Mouse (Mus musculus) limb, embryonic 14.5 days (tissue): ENCODE data around the gene G3bp2. TPM values are rescaled to one million over a fixed set of nuclear protein-coding genes. Genes with fewer than 3 reads are reported as not detected.

ENCODE experiments used
- ATAC-seq: fragments of 200-750 bp; cut with Nextera tagmentation; 2 replicates; pipeline ENCODE4 v1.8.0; 2017; ENCODE audit warnings: low read depth, moderate number of reproducible peaks, moderate TSS enrichment; ENCODE audit not compliant: low FRiP score
- DNase-seq: peaks from one replicate; pipeline ENCODE4 v3.0.0-alpha.2; 2015; ENCODE audit warnings: low spot score
- H3K27ac ChIP-seq: fragments of 300-500 bp; sonication (generic); replicated peaks from 2 replicates; pipeline ENCODE4 v1.5.1; 2014; ENCODE audit warnings: low read depth, mild to moderate bottlenecking, low read length, moderate library complexity, mixed read lengths
- H3K27me3 ChIP-seq: fragments of 300-500 bp; sonication (generic); 2 replicates; pipeline ENCODE4 v1.6.1; 2014; ENCODE audit warnings: low read length, mixed read lengths; ENCODE audit not compliant: control insufficient read depth, insufficient read depth
- H3K36me3 ChIP-seq: fragments of 300-500 bp; sonication (generic); 2 replicates; pipeline ENCODE4 v1.6.1; 2014; ENCODE audit warnings: mild to moderate bottlenecking, low read length, moderate library complexity, mixed read lengths; ENCODE audit not compliant: control insufficient read depth, insufficient read depth
- H3K4me1 ChIP-seq: fragments of 300-500 bp; sonication (generic); 2 replicates; pipeline ENCODE4 v1.6.1; 2014; ENCODE audit warnings: antibody characterized with exemption, low read length, mixed read lengths; ENCODE audit not compliant: control insufficient read depth, insufficient read depth
- H3K4me2 ChIP-seq: fragments of 300-500 bp; sonication (generic); replicated peaks from 2 replicates; pipeline ENCODE4 v1.6.1; 2014; ENCODE audit warnings: low read depth, mild to moderate bottlenecking, low read length, moderate library complexity; ENCODE audit not compliant: severe bottlenecking
- H3K4me3 ChIP-seq: fragments of 300-500 bp; sonication (generic); replicated peaks from 2 replicates; pipeline ENCODE4 v1.5.1; 2014; ENCODE audit warnings: low read length
- H3K9ac ChIP-seq: fragments of 300-500 bp; sonication (generic); 2 replicates; pipeline ENCODE4 v1.6.1; 2014; ENCODE audit warnings: mild to moderate bottlenecking, low read depth, low read length, moderate library complexity; ENCODE audit not compliant: severe bottlenecking
- H3K9me3 ChIP-seq: fragments of 300-500 bp; sonication (generic); 2 replicates; pipeline ENCODE4 v1.6.1; 2016; ENCODE audit warnings: low read length; ENCODE audit not compliant: control insufficient read depth
- POLR2A ChIP-seq: fragments of 200-500 bp; IDR thresholded peaks from 2 replicates; pipeline ENCODE4 v1.8.0; 2012; ENCODE audit warnings: inconsistent platforms, mild to moderate bottlenecking, moderate library complexity, borderline replicate concordance; ENCODE audit not compliant: insufficient read depth, insufficient read length; ENCODE audit errors: extremely low read depth
- WGBS: fragments of 180-500 bp; shearing (Covaris S2); extraction: QIAGEN DNeasy Blood & Tissue Kit; methylation state at CpG from one replicate; pipeline ENCODE4 v1.1.7; 2014; 5-methylcytosine and 5-hydroxymethylcytosine counted together
- polyA plus RNA-seq, 2 experiments: library from polyadenylated mRNA; depleted of rRNA in 1 of 2; stranded (reverse) in 1 of 2; unstranded in 1 of 2; fragments of >200 nt; fragmentation: Nextera tagmentation in 1 of 2; extraction: Ambion mirVana in 1 of 2; gene quantifications; 2 replicates each; pipeline versions ENCODE4 v1.2.1 to v1.2.3; 2012 to 2014

Gene G3bp2
- polyA plus RNA-seq, 2 experiments = 62.3 to 147 TPM

DNA sequence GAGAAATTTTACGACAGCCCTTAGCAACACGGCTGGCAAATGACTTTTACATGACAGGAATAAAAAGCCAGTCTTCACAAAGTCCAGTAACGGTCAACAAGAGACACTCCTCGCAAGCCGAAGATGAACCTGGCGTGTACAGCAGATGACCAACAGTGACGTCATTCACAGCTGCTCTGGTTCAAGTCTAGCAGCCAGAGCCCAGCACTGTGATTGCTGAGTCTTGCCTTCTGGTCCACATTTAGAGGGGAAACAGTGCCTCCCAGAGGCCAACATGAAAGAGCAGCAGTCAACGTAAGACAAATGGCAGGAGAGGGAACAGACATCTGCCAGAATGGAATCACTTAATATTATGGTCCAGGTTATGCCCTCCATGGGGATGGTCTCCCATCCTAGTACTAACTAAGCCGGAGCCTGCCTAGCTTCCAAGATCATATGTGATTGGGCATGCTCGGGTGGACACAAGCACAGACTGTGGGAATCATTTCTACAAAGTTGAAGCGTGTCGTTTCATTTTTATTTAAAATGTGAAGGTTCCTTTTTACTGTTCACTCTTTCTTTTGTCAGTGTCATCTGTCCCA, 34.4 kb upstream of the G3bp2 start:
- DNase-seq = peak; percentile 74
- H3K27ac ChIP-seq = no peak overlapping the region
- H3K27me3 ChIP-seq = no peaks in the 10 kb centered on the region
- no peak for TF ChIP-seq POLR2A
- peak; percentile 73 for ATAC-seq
- H3K36me3 ChIP-seq = no peaks in the 10 kb centered on the region
- no peaks in the 10 kb centered on the region for H3K9me3 ChIP-seq
- H3K4me1 ChIP-seq = no peaks in the 10 kb centered on the region
- H3K4me3 ChIP-seq = no peak overlapping the region
- H3K9ac ChIP-seq = no peak overlapping the region
- no peak overlapping the region for H3K4me2 ChIP-seq
- WGBS = 54% methylated on average over 12 of the region's 12 CpGs

DNA sequence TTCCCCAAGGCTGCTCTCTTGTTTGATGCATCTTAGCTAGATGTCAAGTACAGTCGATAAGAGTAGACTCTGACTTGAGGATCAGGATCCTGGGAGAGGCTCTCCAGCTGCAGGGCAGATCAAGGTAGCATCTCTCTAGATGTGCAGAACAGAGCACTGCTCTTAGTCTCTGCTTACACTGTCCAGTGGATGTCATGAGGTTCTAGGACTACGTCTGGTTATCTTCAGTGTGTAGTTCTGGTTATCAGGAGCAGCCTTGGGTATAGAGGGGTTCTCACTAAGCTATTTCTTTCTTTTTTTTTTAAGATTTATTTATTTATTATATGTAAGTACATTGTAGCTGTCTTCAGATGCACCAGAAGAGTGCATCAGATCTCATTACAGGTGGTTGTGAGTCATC, 31.4 kb upstream of the G3bp2 start:
- 98% methylated on average over 2 of the region's 2 CpGs for WGBS
- H3K4me3 ChIP-seq = no peak overlapping the region
- no peaks in the 10 kb centered on the region for H3K9me3 ChIP-seq
- DNase-seq (no peak), ATAC-seq (no peak)
- H3K4me1 ChIP-seq = peaks cover 6% of the 10 kb centered on the region
- H3K27me3 ChIP-seq = no peaks in the 10 kb centered on the region
- no peak overlapping the region for H3K9ac ChIP-seq
- H3K4me2 ChIP-seq = no peak overlapping the region
- no peak for TF ChIP-seq POLR2A
- H3K36me3 ChIP-seq = no peaks in the 10 kb centered on the region
- H3K27ac ChIP-seq = no peak overlapping the region

DNA sequence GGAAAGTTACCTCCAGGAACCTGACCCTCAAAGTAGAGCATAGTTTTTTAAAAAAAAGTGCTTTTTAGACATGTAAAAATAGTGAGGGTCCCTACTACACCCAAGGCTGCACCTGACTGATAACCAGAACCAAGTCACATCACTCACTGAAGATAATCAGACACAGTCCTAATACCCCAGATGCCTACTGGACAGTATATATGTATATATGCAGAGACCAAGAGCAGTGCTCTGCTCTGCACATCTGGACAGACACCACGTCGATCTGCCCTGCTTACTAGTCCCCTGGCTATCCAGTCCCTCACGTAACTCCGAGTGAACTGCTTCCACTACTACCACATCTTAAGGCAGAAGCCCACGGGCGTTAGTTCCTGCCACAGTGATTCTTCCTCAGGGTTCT, 30.7 kb upstream of the G3bp2 start:
- no peak for ATAC-seq
- Histone ChIP-seq H3K4me3 (no peak overlapping the region), H3K27ac (no peak overlapping the region), H3K36me3 (no peaks in the 10 kb centered on the region), H3K4me1 (peaks cover 6% of the 10 kb centered on the region), H3K9me3 (no peaks in the 10 kb centered on the region), H3K27me3 (no peaks in the 10 kb centered on the region), H3K4me2 (no peak overlapping the region), H3K9ac (no peak overlapping the region)
- WGBS = 78% methylated on average over 6 of the region's 6 CpGs
- DNase-seq = no peak
- TF ChIP-seq POLR2A = no peak

- Histone ChIP-seq H3K27me3 (no peaks in the 10 kb centered on the region), H3K9me3 (no peaks in the 10 kb centered on the region), H3K4me2 (no peak overlapping the region), H3K4me3 (no peak overlapping the region), H3K36me3 (no peaks in the 10 kb centered on the region), H3K27ac (no peak overlapping the region), H3K9ac (no peak overlapping the region), H3K4me1 (peaks cover 6% of the 10 kb centered on the region)
- ATAC-seq = no peak
- TF ChIP-seq POLR2A = no peak
- 88% methylated on average over 7 of the region's 7 CpGs for WGBS
- no peak for DNase-seq
Observed at GRCm38 (mm10) chr5:92113484-92113883, 30.0 kb upstream of the G3bp2 start.

GRCm38 (mm10) chr5:92112585-92112984, 29.1 kb upstream of the G3bp2 start:
- DNase-seq (no peak), ATAC-seq (no peak)
- H3K27ac ChIP-seq = no peak overlapping the region
- peaks cover 6% of the 10 kb centered on the region for H3K4me1 ChIP-seq
- no peaks in the 10 kb centered on the region for H3K9me3 ChIP-seq
- TF ChIP-seq POLR2A = no peak
- H3K9ac ChIP-seq = peak overlapping the region; percentile 13
- H3K4me3 ChIP-seq = peak overlapping the region; percentile 11; the same call in 1 of the 2 replicates
- no peaks in the 10 kb centered on the region for H3K36me3 ChIP-seq
- peak overlapping the region; percentile 35 for H3K4me2 ChIP-seq
- 3% methylated on average over 10 of the region's 10 CpGs for WGBS
- no peaks in the 10 kb centered on the region for H3K27me3 ChIP-seq
